Mouse (Mus musculus): ENCODE results near the gene Zfp580.

GRCm38 (mm10) chr7:5008229-5008628 lies 43.1 kb upstream of the Zfp580 start:
- TF ChIP-seq MAX (IDR thresholded peaks at IDR 0.05; ENCODE audit: low read length) (no peak), RCOR1 (IDR thresholded peaks at IDR 0.05; ENCODE audit: low read depth, low read length) (no peak), EP300 (IDR thresholded peaks at IDR 0.05; ENCODE audit: low read depth in 1 of 2, low read length in 2 of 2) (no peak), MEF2A (IDR thresholded peaks at IDR 0.05; ENCODE audit: extremely low read depth, insufficient replicate concordance, low read depth, low read length, poor library complexity, severe bottlenecking) (no peak), TAL1 (IDR thresholded peaks at IDR 0.05; ENCODE audit: low read length) (no peak), JUND (IDR thresholded peaks at IDR 0.05; ENCODE audit: low read depth, low read length) (no peak), SIN3A (IDR thresholded peaks at IDR 0.05; ENCODE audit: low read length) (no peak), POLR2AphosphoS2 (IDR thresholded peaks at IDR 0.05; ENCODE audit: low read length) (no peak), USF1 (IDR thresholded peaks at IDR 0.05; ENCODE audit: low read depth, low read length) (no peak), CHD2 (IDR thresholded peaks at IDR 0.05; ENCODE audit: low read length) (no peak), POLR2A (IDR thresholded peaks at IDR 0.05; ENCODE audit: control insufficient read depth in 1 of 2, insufficient read depth in 1 of 2, low read depth in 1 of 2, low read length in 2 of 2, poor library complexity in 1 of 2) (no peak), CTCF (IDR thresholded peaks at IDR 0.05 in 2 of 3, conservative IDR thresholded peaks at IDR 0.05 in 1 of 3; ENCODE audit: control insufficient read depth in 1 of 3, insufficient read depth in 1 of 3, low read depth in 2 of 3, low read length in 3 of 3, poor library complexity in 1 of 3, severe bottlenecking in 1 of 3) (peak in 1 of 3 experiments; percentile 20; a peak in 2 of 6 replicates)
